9 mouse cellular contexts compared by ENCODE assay signal in genomic region chr2:70566603-70566981, GRCm38 (mm10). TPM values are rescaled to one million over a fixed set of nuclear protein-coding genes. Genes with fewer than 3 reads are reported as not detected.
DNase-seq lines count a peak whose midpoint lies in the region; ATAC-seq and TF ChIP-seq lines count a peak whose summit lies in the region.
"Had no signal": no experiment of that assay in that cellular context is flagged by ENCODE, and none has a peak within 500 bp of the region (broad histone marks: within the 10 kb centered on the region; RNA-seq: fewer than 3 reads in every experiment).

No protein-coding gene starts in this region.

- H3K4me3 ChIP-seq in kidney, adult 2 months (ENCODE audit: insufficient read depth, low read depth, low read length): no peak overlapping the region
- H3K4me3 ChIP-seq in hindbrain, embryonic 10.5 days: peak overlapping the region; percentile 52
- H3K4me3 ChIP-seq in midbrain, postnatal 0 days (ENCODE audit: low read depth, low read length): peak overlapping the region; percentile 48

- no peaks in the 10 kb centered on the region for H3K4me1 ChIP-seq in kidney, adult 2 months (ENCODE audit: control insufficient read depth, insufficient read depth, low read length)
- peaks cover 73% of the 10 kb centered on the region for H3K4me1 ChIP-seq in hindbrain, embryonic 10.5 days (replicated peaks)
- 0 out of 2 replicates have a peak, but pooled peaks cover 2% of the 10 kb centered on the region for H3K4me1 ChIP-seq in midbrain, postnatal 0 days (ENCODE audit: insufficient read depth, low read length)

- no peak for TF ChIP-seq POLR2A in kidney, adult 2 months (IDR thresholded peaks at IDR 0.05; ENCODE audit: low read depth, low read length)

- 11% methylated on average over 18 of the region's 18 CpGs for WGBS in kidney, adult 2 months
- 2% methylated on average over 18 of the region's 18 CpGs for WGBS in hindbrain, embryonic 10.5 days
- WGBS in midbrain, postnatal 0 days: 6% methylated on average over 18 of the region's 18 CpGs

- no peak for TF ChIP-seq CTCF in kidney, adult 2 months (conservative IDR thresholded peaks at IDR 0.05; ENCODE audit: insufficient read depth, insufficient read length, low read depth, low read length)
- TF ChIP-seq CTCF in midbrain, postnatal 0 days (IDR thresholded peaks at IDR 0.05): no peak

- peak overlapping the region; percentile 60 for H3K4me2 ChIP-seq in midbrain, postnatal 0 days (ENCODE audit: low read depth, low read length, poor library complexity, severe bottlenecking)

- peak; percentile 12 to 31 for DNase-seq in kidney, postnatal 4 days
- no peak for DNase-seq in kidney, adult 2 months
- DNase-seq in embryo, embryonic 9.5 days (ENCODE audit: extremely low spot score): peak; percentile 22
- DNase-seq in hindbrain, embryonic 10.5 days (ENCODE audit: low spot score): no peak
- peak; percentile 59 for DNase-seq in midbrain, postnatal 0 days (ENCODE audit: low spot score)
- DNase-seq in gastrocnemius, postnatal 4 days (ENCODE audit: low spot score in 2 of 2): no peak
- no peak for DNase-seq in adipocyte (ENCODE audit: low spot score)
- no peak for DNase-seq in testis, postnatal 14 days (ENCODE audit: low spot score)

- H3K36me3 ChIP-seq in kidney, adult 2 months (ENCODE audit: control insufficient read depth, insufficient read depth, low read length): no peaks in the 10 kb centered on the region
- no peaks in the 10 kb centered on the region for H3K36me3 ChIP-seq in hindbrain, embryonic 10.5 days
- H3K36me3 ChIP-seq in midbrain, postnatal 0 days (ENCODE audit: insufficient read depth, low read length): no peaks in the 10 kb centered on the region

- peaks cover 6% of the 10 kb centered on the region; the same call in 1 of the 2 replicates for H3K27me3 ChIP-seq in kidney, adult 2 months (replicated peaks; ENCODE audit: control insufficient read depth, insufficient read depth, low read length)
- H3K27me3 ChIP-seq in hindbrain, embryonic 10.5 days (ENCODE audit: insufficient read depth, poor library complexity, severe bottlenecking): peaks cover 100% of the 10 kb centered on the region
- peaks cover 16% of the 10 kb centered on the region for H3K27me3 ChIP-seq in midbrain, postnatal 0 days (ENCODE audit: insufficient read depth, low read length)

- ATAC-seq in midbrain, postnatal 0 days (ENCODE audit: low FRiP score): no peak

- H3K27ac ChIP-seq in kidney, adult 2 months (ENCODE audit: insufficient read depth, low read depth, low read length): no peak overlapping the region
- no peak overlapping the region; the same call in 1 of the 2 replicates for H3K27ac ChIP-seq in hindbrain, embryonic 10.5 days
- H3K27ac ChIP-seq in midbrain, postnatal 0 days (ENCODE audit: low read depth, low read length): peak overlapping the region; percentile 88

- peak overlapping the region; percentile 73 for H3K9ac ChIP-seq in midbrain, postnatal 0 days (replicated peaks; ENCODE audit: low read length, poor library complexity, severe bottlenecking)

- no peaks in the 10 kb centered on the region for H3K9me3 ChIP-seq in hindbrain, embryonic 10.5 days
- H3K9me3 ChIP-seq in midbrain, postnatal 0 days (ENCODE audit: low read length): no peaks in the 10 kb centered on the region

RNA-seq across cellular contexts. Expression of gene Gad1, which starts 13.7 kb away (rescaled TPM):
- 0.31 and 1.5 TPM in 2 replicates for polyA plus RNA-seq in kidney, adult 2 months (2012; rRNA removed)
- polyA plus RNA-seq in hindbrain, embryonic 10.5 days (2016; fragmentation: Nextera tagmentation; extraction: Ambion mirVana): 1.8 and 8.5 TPM in 2 replicates
- 154 and 181 TPM in 2 replicates for total RNA-seq in midbrain, postnatal 0 days (2014; rRNA removed)
- 160 and 176 TPM in 2 replicates for polyA plus RNA-seq in midbrain, postnatal 0 days (2015; fragmentation: Nextera tagmentation; extraction: Ambion mirVana)
- total RNA-seq in gastrocnemius, postnatal 4 days (2021): under 1 TPM; 0.23 to 0.29 TPM

RNA-seq across cellular contexts. Expression of gene Erich2, which starts 58.0 kb away (rescaled TPM):
- 2.2 and 2.7 TPM in 2 replicates for polyA plus RNA-seq in kidney, adult 2 months (2012; rRNA removed)
- polyA plus RNA-seq in hindbrain, embryonic 10.5 days (2016; fragmentation: Nextera tagmentation; extraction: Ambion mirVana): 1.6 and 1.9 TPM in 2 replicates
- total RNA-seq in midbrain, postnatal 0 days (2014; rRNA removed): 0.52 and 0.66 TPM in 2 replicates
- polyA plus RNA-seq in midbrain, postnatal 0 days (2015; fragmentation: Nextera tagmentation; extraction: Ambion mirVana): 3.1 and 3.4 TPM in 2 replicates
- total RNA-seq in gastrocnemius, postnatal 4 days (2021): not detected
- polyA plus RNA-seq: liver, embryonic 16.5 days had no signal

Comparison
In these comparisons a context has a peak if more than half of its experiments do, and no peak if none do; other contexts are left out.
1. DNase-seq: peak in kidney, postnatal 4 days (2 of 2), embryo, embryonic 9.5 days (single experiment) and midbrain, postnatal 0 days (single experiment); none in kidney, adult 2 months (single experiment), hindbrain, embryonic 10.5 days (single experiment), gastrocnemius, postnatal 4 days (0 of 2), adipocyte (single experiment) and testis, postnatal 14 days (single experiment).
2. RNA of gene Gad1, which starts 13.7 kb away (polyA plus RNA-seq): 160 to 176 TPM in midbrain, postnatal 0 days; 1.8 to 8.5 TPM in hindbrain, embryonic 10.5 days and 0.31 to 1.5 TPM in kidney, adult 2 months; every median in the first group is over 10 times any median in the second.